Mouse (Mus musculus) erythroblast, embryonic 14.5 days (primary cell): Measurements from ENCODE around the gene C1ql4.

Source experiments
- GATA1 ChIP-seq: IDR thresholded peaks from 2 replicates; pipeline ENCODE4 v1.6.1; 2012; ENCODE audit warnings: low read length, inconsistent platforms, mixed read lengths
- TAL1 ChIP-seq: IDR thresholded peaks from 3 replicates; pipeline ENCODE4 v1.6.1; 2012; ENCODE audit warnings: low read length, inconsistent platforms, mixed read lengths

DNA sequence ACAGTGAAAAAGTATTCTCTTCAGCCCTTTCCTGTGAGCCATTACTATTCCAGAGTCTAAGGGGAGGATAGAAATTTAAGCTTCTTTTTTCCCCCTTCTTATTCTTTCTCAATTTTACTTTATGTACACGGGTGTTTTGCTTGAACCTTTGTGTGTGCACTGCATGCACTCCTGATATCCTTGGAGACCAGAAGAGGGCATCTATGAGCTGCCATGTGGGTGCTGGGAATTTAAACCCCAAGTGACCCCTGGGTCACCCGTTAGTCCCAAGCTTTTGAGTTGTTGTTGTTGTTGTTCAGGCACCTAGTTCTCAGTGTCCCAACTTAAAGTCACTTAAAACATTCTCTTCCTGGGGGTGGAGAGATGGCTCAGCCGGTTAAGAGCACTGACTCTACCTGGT lies 12.4 kb upstream of the C1ql4 start:
- TF ChIP-seq TAL1 (no peak), GATA1 (no peak)
